Mouse (Mus musculus) inflammation-experienced regulatory T-cells, adult 16 weeks (primary cell): ENCODE results near the gene Slc6a8. TPM values are rescaled to one million over a fixed set of nuclear protein-coding genes. Genes with fewer than 3 reads are reported as not detected.

ENCODE experiments used
- polyA plus RNA-seq: library from polyadenylated mRNA; unstranded; fragments of 100-300 nt; shearing (Covaris generic); gene quantifications from one replicate; pipeline ENCODE4 v1.2.1, GENCODE M21; 2017

Gene Slc6a8
- 0.63 TPM for polyA plus RNA-seq

GRCm38 (mm10) chrX:73672879-73673618 lies at the start of gene Slc6a8:
TSS of gene Slc6a8 (plus strand) at chrX:73673150.

GRCm38 (mm10) chrX:73639255-73639675 lies 33.7 kb upstream of the Slc6a8 start, which contains the start of gene Dusp9:
TSS of gene Dusp9 (plus strand) at chrX:73639419.

GRCm38 (mm10) chrX:73659575-73660283 lies 13.2 kb upstream of the Slc6a8 start, which contains the start of gene Pnck:
TSS of gene Pnck (minus strand) at chrX:73660117.

GRCm38 (mm10) chrX:73716109-73716661 lies 43.2 kb downstream of the Slc6a8 start, which contains the start of the genes Bcap31 and Abcd1:
TSS of gene Bcap31 (minus strand) at chrX:73716175.
TSS of gene Abcd1 (plus strand) at chrX:73716597.

Other genes starting within 250 kb of the Slc6a8 start
- gene Trex2, start 237.8 kb upstream of the Slc6a8 start, polyA plus RNA-seq: not detected
- 27.3 TPM for gene Haus7, start 214.1 kb upstream of the Slc6a8 start, polyA plus RNA-seq
- not detected for gene Bgn, start 189.5 kb upstream of the Slc6a8 start, polyA plus RNA-seq
- not detected for gene Atp2b3, start 170.1 kb upstream of the Slc6a8 start, polyA plus RNA-seq
- gene Dusp9, start 33.7 kb upstream of the Slc6a8 start, polyA plus RNA-seq: 0.49 TPM
- gene Pnck, start 13.0 kb upstream of the Slc6a8 start, polyA plus RNA-seq: 3.0 TPM
- gene Bcap31, start 43.0 kb downstream of the Slc6a8 start, polyA plus RNA-seq: 307 TPM
- gene Abcd1, start 43.4 kb downstream of the Slc6a8 start, polyA plus RNA-seq: 48.1 TPM
- 0.06 TPM for gene Plxnb3, start 83.9 kb downstream of the Slc6a8 start, polyA plus RNA-seq
- 1.6 TPM for gene Srpk3, start 101.3 kb downstream of the Slc6a8 start, polyA plus RNA-seq
- 226 TPM for gene Idh3g, start 113.7 kb downstream of the Slc6a8 start, polyA plus RNA-seq
- gene Ssr4, start 113.9 kb downstream of the Slc6a8 start, polyA plus RNA-seq: 243 TPM
- gene Pdzd4, start 151.8 kb downstream of the Slc6a8 start, polyA plus RNA-seq: 0.44 TPM
- gene Avpr2, start 219.0 kb downstream of the Slc6a8 start, polyA plus RNA-seq: 4.2 TPM
- 9.2 TPM for gene L1cam, start 223.0 kb downstream of the Slc6a8 start, polyA plus RNA-seq
- gene Arhgap4, start 248.7 kb downstream of the Slc6a8 start, polyA plus RNA-seq: 322 TPM
- gene Naa10, start 248.8 kb downstream of the Slc6a8 start, polyA plus RNA-seq: 224 TPM